Comparison of ENCODE assay signal across 11 mouse cellular contexts in the genomic region with DNA sequence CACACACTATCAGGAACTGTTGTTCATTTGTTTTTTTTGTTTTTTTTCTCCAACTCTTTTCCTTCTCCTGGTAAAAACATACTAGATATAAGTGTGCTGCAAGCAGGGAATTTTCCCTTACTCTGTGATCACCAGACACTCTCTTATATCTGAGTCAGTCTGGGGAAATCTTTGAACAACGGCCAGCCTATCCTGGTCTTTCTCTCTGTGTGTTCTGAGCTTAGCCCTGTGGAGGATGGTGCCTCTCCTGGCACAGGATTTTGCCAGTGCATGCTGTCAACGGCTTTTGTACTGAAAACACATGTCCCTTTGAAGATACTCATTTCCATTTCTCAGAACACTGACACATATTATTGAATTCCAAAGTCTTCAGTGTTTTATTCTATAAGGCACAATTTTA.
DNase-seq lines count a peak whose midpoint lies in the region; ATAC-seq lines count a peak whose summit lies in the region.
"Had no signal": no experiment of that assay in that cellular context is flagged by ENCODE, and none has a peak within 500 bp of the region (broad histone marks: within the 10 kb centered on the region; RNA-seq: fewer than 3 reads in every experiment).

No protein-coding gene starts in this region.

- no peak overlapping the region for H3K4me3 ChIP-seq in heart, embryonic 16.5 days (ENCODE audit: low read length)
- H3K4me3 ChIP-seq: limb, embryonic 12.5 days; megakaryocyte, embryonic 14.5 days had no signal

- intact Hi-C loops in left cerebral cortex, postnatal 25 days (cut with DNase I): no loop called here

- no peak for DNase-seq in heart, adult 11 months
- DNase-seq in brain, adult 2 months (ENCODE audit: low read depth, low spot score): peak; percentile 81
- peak; percentile 21 to 35 for DNase-seq in frontal cortex, postnatal 10 days (ENCODE audit: low spot score in 2 of 2)
- peak; percentile 16 to 86 for DNase-seq in left cerebral cortex, postnatal 25 days (ENCODE audit: low spot score in 2 of 2)
- no peak for DNase-seq in thymus, postnatal 25 days
- no peak for DNase-seq in urinary bladder, postnatal 36 days (ENCODE audit: low spot score in 2 of 2)
- no peak for DNase-seq in gastrocnemius, postnatal 4 days (ENCODE audit: low spot score in 2 of 2)
- DNase-seq: cerebellum, adult 9-10 months had no signal

- 24% methylated on average over 2 of the region's 2 CpGs for WGBS in heart, embryonic 16.5 days

- H3K9ac ChIP-seq in heart, embryonic 16.5 days (ENCODE audit: low read length): no peak overlapping the region
- H3K9ac ChIP-seq: limb, embryonic 12.5 days had no signal

- H3K9me3 ChIP-seq in heart, embryonic 16.5 days (replicated peaks; ENCODE audit: control insufficient read depth, low read length): no peaks in the 10 kb centered on the region
- H3K9me3 ChIP-seq: limb, embryonic 12.5 days had no signal

- no peaks in the 10 kb centered on the region for H3K27me3 ChIP-seq in heart, embryonic 16.5 days (ENCODE audit: control insufficient read depth, insufficient read depth, low read length)
- H3K27me3 ChIP-seq: limb, embryonic 12.5 days; megakaryocyte, embryonic 14.5 days had no signal

- H3K36me3 ChIP-seq in heart, embryonic 16.5 days (ENCODE audit: control insufficient read depth, insufficient read depth): no peaks in the 10 kb centered on the region
- H3K36me3 ChIP-seq: limb, embryonic 12.5 days had no signal

- no peak overlapping the region for H3K4me2 ChIP-seq in heart, embryonic 16.5 days (ENCODE audit: low read depth, low read length)
- H3K4me2 ChIP-seq: limb, embryonic 12.5 days had no signal

- no peak overlapping the region for H3K27ac ChIP-seq in heart, embryonic 16.5 days (ENCODE audit: low read length)
- H3K27ac ChIP-seq: limb, embryonic 12.5 days had no signal

- peaks cover 6% of the 10 kb centered on the region for H3K4me1 ChIP-seq in heart, embryonic 16.5 days (ENCODE audit: control insufficient read depth, insufficient read depth, low read length)
- H3K4me1 ChIP-seq: limb, embryonic 12.5 days; megakaryocyte, embryonic 14.5 days had no signal

- ATAC-seq in heart, embryonic 16.5 days (replicated peaks; ENCODE audit: extremely low read depth, insufficient read depth, low FRiP score): peak; percentile 63; the same call in 1 of the 2 replicates

Comparison
In these comparisons a context has a peak if more than half of its experiments do, and no peak if none do; other contexts are left out.
1. DNase-seq: peak in brain, adult 2 months (single experiment), frontal cortex, postnatal 10 days (2 of 2) and left cerebral cortex, postnatal 25 days (2 of 2); none in heart, adult 11 months (single experiment), thymus, postnatal 25 days (single experiment), urinary bladder, postnatal 36 days (0 of 2) and gastrocnemius, postnatal 4 days (0 of 2).